Mouse (Mus musculus) erythroblast, embryonic 14.5 days (primary cell): Measurements from ENCODE around the gene Dedd. TPM values are rescaled to one million over a fixed set of nuclear protein-coding genes. Genes with fewer than 3 reads are reported as not detected.

ENCODE experiments used
- H3K27me3 ChIP-seq: 2 replicates; pipeline ENCODE4 v1.6.1; 2012; ENCODE audit warnings: inconsistent platforms; ENCODE audit not compliant: control insufficient read depth
- H3K36me3 ChIP-seq: 2 replicates; pipeline ENCODE4 v1.6.1; 2012; ENCODE audit warnings: mild to moderate bottlenecking, inconsistent platforms; ENCODE audit not compliant: control insufficient read depth
- H3K4me1 ChIP-seq: 2 replicates; pipeline ENCODE4 v1.6.1; 2012; ENCODE audit warnings: inconsistent platforms; ENCODE audit not compliant: control insufficient read depth
- H3K4me3 ChIP-seq: replicated peaks from 2 replicates; pipeline ENCODE3; 2012; ENCODE audit warnings: moderate library complexity, mild to moderate bottlenecking, inconsistent platforms
- H3K9me3 ChIP-seq: 2 replicates; pipeline ENCODE4 v1.6.1; 2012; ENCODE audit warnings: low read length, inconsistent platforms, mixed read lengths; ENCODE audit not compliant: control insufficient read depth
- GATA1 ChIP-seq: IDR thresholded peaks from 2 replicates; pipeline ENCODE4 v1.6.1; 2012; ENCODE audit warnings: low read length, inconsistent platforms, mixed read lengths
- TAL1 ChIP-seq: IDR thresholded peaks from 3 replicates; pipeline ENCODE4 v1.6.1; 2012; ENCODE audit warnings: low read length, inconsistent platforms, mixed read lengths
- polyA plus RNA-seq: library from polyadenylated mRNA; stranded (reverse); fragments of >175 nt; gene quantifications from 2 replicates; pipeline ENCODE4 v1.2.3, GENCODE M21; 2012

The Dedd gene
- polyA plus RNA-seq, 1 experiment = 1.6 TPM

DNA sequence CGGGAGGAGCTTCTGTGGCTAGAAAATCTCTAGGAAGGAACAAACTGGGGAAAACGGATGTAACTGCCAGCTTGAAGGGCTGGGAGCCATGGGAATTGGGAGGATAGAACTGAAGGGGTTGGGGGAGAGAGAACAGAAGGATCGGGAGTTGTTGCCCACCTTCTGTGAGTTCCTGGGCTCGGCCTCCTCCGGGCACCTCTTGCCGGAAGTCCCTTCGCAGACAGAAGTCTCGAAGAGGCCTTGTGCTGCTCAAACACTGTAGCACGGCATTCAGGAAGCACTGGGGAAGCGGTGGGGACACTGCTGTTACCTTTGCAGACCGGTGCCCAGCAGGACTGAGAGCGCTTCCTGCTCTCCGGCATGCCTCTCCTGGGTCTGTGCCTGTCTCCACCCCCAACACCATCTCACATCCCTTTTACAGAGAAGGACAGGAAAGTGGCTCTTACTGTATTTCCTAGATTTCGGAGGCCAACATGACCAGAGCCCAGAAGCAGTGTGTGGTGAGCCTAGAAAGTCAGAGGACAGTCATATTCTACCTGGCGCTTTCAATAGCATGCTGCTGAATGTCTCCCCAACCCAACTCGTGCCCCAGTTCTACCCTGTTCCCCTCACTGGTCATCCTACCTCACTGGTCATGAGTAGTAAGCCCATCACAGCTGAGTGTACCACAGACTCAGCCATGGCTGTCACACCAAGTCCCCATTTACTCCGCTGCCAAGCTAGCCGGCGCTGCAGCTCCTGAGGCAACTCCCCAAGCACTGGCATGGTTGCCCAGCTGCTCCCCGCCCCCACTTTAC is 43.7 kb upstream of the Dedd start:
- TF ChIP-seq TAL1 = no peak
- TF ChIP-seq GATA1 = no peak
- H3K4me1 ChIP-seq = peaks cover 66% of the 10 kb centered on the region
- H3K36me3 ChIP-seq = peaks cover 74% of the 10 kb centered on the region
- peak overlapping the region; percentile 15 for H3K4me3 ChIP-seq
- no peaks in the 10 kb centered on the region for H3K27me3 ChIP-seq
- H3K9me3 ChIP-seq = no peaks in the 10 kb centered on the region

DNA sequence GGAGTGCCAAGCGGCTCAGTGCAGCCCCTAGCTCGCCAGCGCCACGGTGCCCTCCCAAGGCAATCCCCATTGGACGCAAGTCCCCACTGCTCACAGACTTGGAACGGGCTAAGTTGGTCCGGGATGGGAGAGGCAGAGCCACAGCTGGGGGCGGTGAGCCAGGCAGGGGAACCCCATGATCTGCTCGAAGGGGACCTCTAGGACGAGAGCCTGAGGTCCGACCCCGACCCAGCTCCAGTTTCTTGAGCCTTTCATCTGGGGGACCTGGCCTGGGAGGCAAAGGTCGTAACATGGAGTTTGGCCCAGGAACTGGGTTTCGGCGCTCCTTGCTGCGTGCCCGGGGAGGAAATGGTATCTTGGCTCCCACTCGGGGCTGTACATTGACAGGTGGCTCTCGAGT is 42.4 kb upstream of the Dedd start:
- no peaks in the 10 kb centered on the region for H3K27me3 ChIP-seq
- TF ChIP-seq GATA1 = no peak
- TF ChIP-seq TAL1 = no peak
- H3K4me3 ChIP-seq = peak overlapping the region; percentile 88
- peaks cover 71% of the 10 kb centered on the region for H3K36me3 ChIP-seq
- H3K4me1 ChIP-seq = peaks cover 71% of the 10 kb centered on the region
- H3K9me3 ChIP-seq = no peaks in the 10 kb centered on the region

DNA sequence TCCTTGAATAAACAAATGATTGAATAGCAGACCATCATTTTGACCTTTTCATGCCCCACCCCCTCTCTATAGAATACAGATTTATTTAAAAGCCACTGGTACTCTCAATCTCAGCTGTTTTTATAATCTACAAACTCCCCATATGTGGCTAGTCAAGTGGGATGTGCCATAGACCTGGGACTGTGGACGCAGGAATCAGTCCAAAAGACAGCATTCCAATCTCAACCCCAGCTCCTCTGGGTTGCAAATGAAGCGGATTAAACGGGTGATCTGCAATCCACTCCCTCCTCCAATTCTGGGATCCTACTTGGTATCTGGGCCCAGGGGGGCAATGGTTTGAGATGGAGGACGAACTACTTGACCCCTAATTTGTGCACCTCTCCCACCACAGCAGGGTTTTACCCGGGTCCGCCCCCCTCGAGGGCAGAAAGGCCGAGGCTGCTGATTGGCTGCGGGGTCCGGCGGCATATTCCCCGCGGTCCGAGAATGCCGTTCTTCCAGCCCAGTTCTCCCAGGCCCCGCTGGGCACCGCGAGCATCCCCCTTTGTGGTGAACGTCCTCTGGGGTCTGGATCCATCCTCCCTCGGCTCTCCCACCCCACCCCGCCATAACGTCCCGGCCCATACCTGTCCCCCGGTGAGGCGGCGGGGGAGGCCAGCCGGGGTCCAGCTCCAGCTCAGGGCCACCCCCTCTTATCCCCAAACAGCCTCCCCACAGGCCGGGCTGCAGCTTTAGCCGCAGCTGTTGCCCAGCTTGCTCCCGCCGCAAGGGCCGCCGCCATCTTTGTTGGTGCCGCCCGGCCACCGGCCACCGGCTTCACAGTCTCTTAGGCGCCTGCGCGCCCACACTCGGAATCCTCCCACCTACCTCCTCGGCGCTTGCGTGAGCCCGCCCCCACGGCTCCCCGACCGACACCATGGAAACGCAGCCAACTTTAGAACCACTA is 41.5 kb upstream of the Dedd start, which contains the start of gene Usp21:
Gene Usp21 (minus strand): TSS at position 856 of the 946 bp plus-strand sequence.
- no peaks in the 10 kb centered on the region for H3K27me3 ChIP-seq
- peaks cover 69% of the 10 kb centered on the region for H3K36me3 ChIP-seq
- TF ChIP-seq TAL1 (no peak), GATA1 (no peak)
- peak within 1 kb of the TSS; percentile 88 for H3K4me3 ChIP-seq
- H3K9me3 ChIP-seq = 0 out of 2 replicates have a peak, but pooled peaks cover under 1% of the 10 kb centered on the region
- peaks cover 75% of the 10 kb centered on the region for H3K4me1 ChIP-seq

DNA sequence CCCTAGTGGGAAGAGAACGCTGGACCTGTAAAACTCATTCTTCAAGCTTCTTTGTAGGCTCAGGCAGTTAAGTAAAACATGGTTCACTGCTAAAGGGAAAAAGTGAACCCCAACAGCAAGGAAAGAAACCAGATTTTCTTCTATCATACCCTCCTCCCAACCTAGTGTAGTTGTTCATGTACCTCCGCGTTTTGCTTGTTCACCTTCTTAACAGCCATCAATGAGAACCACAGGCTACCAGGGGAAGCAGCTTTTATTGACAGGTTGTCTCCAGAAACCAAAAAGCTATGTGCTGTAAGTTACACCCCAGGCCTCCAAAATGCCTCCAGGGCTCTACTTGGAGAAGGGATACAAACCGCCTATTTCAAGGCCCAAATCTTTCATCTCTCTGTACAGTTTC is 40.6 kb upstream of the Dedd start:
- H3K4me3 ChIP-seq = peak overlapping the region; percentile 88

DNA sequence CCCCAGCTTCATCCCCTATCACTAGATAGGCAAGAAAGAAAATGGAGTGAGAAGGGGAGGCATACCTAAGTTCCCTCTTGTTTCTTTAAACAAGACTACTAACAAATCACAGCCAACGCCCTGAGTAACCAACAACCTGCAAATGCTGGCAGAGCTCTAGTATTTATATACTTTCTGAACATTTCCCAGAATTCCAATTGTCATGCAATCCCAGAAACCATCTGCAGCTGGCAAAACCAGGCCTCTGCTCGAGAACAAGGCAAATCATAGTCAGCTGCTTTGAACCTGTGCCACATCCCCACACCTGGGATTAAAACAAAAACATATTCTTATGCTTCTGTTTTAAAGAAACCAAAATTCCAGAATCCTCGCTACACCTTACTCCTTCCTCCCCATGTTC is 35.6 kb upstream of the Dedd start:
- Histone ChIP-seq H3K9me3 (peaks cover 5% of the 10 kb centered on the region; the same call in 1 of the 2 replicates), H3K4me3 (peak overlapping the region; percentile 96), H3K27me3 (peaks cover 25% of the 10 kb centered on the region), H3K36me3 (peaks cover 23% of the 10 kb centered on the region), H3K4me1 (peaks cover 47% of the 10 kb centered on the region)
- no peak for TF ChIP-seq TAL1
- TF ChIP-seq GATA1 = no peak

More for the DNA sequence above, 40.6 kb upstream of the Dedd start:
- TF ChIP-seq GATA1 (no peak), TAL1 (no peak)
- H3K27me3 ChIP-seq = no peaks in the 10 kb centered on the region
- H3K9me3 ChIP-seq = 0 out of 2 replicates have a peak, but pooled peaks cover 2% of the 10 kb centered on the region
- peaks cover 61% of the 10 kb centered on the region for H3K36me3 ChIP-seq
- H3K4me1 ChIP-seq = peaks cover 75% of the 10 kb centered on the region

DNA sequence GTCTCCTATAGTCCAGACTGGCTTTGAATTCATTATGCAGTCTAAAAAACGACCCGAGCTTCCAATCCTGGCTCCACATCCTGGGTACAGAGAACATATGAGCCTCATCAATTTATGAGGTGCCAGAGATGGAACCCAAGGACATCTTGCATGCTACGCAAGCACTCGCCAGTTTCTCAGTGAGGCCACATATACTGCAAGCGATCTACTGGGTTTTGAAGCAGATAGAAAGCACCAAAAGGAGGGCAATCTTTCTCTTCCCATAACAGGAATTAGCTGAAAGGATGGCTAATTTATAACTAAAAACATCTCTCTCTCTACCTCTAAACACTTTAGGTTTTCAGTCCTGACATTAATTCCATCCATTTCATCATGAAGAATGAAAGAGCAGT is 35.0 kb upstream of the Dedd start:
- Histone ChIP-seq H3K36me3 (peaks cover 17% of the 10 kb centered on the region), H3K9me3 (peaks cover 5% of the 10 kb centered on the region; the same call in 1 of the 2 replicates), H3K27me3 (peaks cover 31% of the 10 kb centered on the region), H3K4me3 (peak overlapping the region; percentile 96), H3K4me1 (peaks cover 42% of the 10 kb centered on the region)
- TF ChIP-seq GATA1 (no peak), TAL1 (no peak)

DNA sequence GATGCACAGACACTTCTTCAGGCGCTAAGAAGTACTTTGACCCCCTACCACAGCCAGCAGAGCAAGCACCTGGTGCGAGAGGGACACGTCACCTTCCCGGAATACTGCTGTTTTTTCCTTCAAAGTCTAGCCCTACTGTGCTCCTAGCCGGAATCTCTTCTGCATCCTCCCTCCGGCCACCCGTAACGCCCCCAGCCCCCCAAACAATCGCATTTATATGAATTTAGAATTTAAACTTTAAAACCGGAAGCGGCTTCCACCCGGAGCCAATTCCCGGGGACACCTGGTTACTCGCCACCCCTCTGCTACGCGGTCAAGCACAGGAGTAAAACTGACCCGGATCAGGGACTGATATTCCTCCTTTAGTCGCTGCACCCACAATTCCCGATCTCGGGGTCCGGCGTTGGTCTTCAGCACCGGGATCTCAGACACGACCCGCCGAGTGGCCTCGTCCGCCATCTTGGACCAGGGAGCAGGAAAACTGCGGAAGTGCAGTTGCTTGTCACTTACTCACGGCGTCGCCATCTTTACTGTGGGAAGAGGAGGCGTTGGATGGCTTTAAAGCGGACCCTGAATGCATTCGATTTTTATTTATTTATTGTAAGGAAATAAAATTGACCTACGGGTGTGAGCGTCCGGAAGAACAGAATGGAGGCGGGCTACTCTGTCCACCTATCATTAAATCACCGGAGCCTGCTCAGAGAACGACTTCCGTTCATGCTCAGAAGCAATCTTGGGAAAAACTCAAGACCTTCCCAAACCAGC is 34.5 kb upstream of the Dedd start, which contains the start of gene Ufc1:
Gene Ufc1 (minus strand): TSS at position 727 of the 765 bp plus-strand sequence.
- peaks cover 34% of the 10 kb centered on the region for H3K27me3 ChIP-seq
- peaks cover 11% of the 10 kb centered on the region for H3K36me3 ChIP-seq
- H3K4me3 ChIP-seq = peak within 1 kb of the TSS; percentile 96
- peaks cover 38% of the 10 kb centered on the region for H3K4me1 ChIP-seq
- H3K9me3 ChIP-seq = peaks cover 5% of the 10 kb centered on the region; the same call in 1 of the 2 replicates
- no peak for TF ChIP-seq TAL1
- no peak for TF ChIP-seq GATA1

DNA sequence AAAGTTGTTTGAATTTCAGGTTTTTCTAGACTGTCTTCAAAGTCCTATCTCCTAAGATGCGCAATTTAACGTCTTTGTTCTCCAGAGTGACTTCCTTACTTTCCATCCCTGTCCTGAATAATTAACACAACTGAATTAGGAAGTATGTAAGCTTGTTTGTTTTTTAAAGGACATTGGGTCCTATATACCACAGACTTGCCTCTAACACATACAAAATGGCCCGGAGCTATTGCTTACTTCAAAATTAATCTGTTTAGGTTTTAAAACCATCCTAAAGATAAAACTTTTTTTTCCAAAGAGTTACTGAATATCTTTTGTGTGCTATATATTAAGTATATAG is 33.9 kb upstream of the Dedd start:
- Histone ChIP-seq H3K4me1 (peaks cover 38% of the 10 kb centered on the region), H3K36me3 (peaks cover 6% of the 10 kb centered on the region), H3K27me3 (peaks cover 36% of the 10 kb centered on the region), H3K9me3 (peaks cover 5% of the 10 kb centered on the region; the same call in 1 of the 2 replicates), H3K4me3 (peak overlapping the region; percentile 96)
- TF ChIP-seq GATA1 (no peak), TAL1 (no peak)
